Mouse (Mus musculus) retina, postnatal 1 day (tissue): ENCODE results near the gene Trp53tg5.

ENCODE experiments used
- DNase-seq: peaks from one replicate; pipeline ENCODE4 v3.0.0-alpha.2; 2012

Gene Trp53tg5

GRCm38 (mm10) chr2:164448140-164448539 is 25.4 kb downstream of the Trp53tg5 start:
- DNase-seq, result no peak

DNA sequence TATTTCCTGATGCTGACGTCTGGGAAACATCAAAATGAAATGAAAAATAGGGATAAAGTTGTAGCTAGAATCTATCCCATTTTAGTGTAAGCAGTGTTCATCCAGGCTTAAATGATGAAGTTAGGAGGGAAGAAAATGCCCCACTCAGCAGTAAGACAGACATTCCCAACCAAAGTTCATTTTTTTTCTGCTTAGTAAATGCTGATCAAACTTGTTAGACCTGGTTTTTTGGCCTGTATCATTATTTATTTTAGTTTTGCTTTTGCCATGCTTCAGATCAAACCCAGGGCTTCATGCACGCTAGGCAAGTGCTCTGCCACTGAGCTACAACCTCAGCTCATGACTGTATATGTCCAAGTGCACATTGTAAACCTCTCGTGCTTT is 27.4 kb downstream of the Trp53tg5 start:
- DNase-seq, result no peak

DNA sequence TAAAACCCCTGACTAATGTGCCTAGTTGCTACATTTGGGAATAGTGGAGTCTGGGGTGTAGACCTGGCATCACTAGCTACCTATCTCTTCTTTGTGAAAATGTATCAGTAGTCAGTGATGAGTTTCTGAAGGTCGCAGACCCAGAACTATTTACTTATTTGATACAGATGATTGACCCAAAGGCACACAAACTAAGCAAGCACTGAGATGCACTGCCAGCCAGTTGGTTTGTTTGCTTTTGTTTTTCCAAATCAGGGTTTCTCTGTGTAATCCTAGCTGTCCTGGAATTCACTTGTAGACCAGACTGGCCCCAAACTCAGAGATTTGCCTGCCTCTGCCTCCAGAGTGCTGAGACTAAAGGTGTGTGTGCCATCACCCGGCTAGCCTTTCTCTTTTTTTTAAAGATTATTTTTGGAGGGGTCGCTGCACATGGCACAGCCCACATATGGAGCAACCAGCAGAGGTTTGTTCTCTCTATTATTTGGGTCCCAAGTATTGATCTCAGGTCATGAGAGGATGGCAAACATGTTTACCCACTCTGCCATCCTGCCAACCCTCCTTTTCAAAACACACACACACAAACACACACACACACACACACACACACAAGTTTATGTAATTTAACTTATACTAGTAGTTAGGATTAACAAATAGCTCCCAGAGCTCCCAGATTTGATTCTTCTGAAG is 28.0 kb downstream of the Trp53tg5 start:
- no peak for DNase-seq

GRCm38 (mm10) chr2:164444701-164445100 is 28.8 kb downstream of the Trp53tg5 start:
- DNase-seq, result no peak

GRCm38 (mm10) chr2:164443460-164444000 is 30.0 kb downstream of the Trp53tg5 start, which contains the start of gene Sdc4:
Gene Sdc4, minus strand, starts transcription at chr2:164443887.
- DNase-seq, result no peak

DNA sequence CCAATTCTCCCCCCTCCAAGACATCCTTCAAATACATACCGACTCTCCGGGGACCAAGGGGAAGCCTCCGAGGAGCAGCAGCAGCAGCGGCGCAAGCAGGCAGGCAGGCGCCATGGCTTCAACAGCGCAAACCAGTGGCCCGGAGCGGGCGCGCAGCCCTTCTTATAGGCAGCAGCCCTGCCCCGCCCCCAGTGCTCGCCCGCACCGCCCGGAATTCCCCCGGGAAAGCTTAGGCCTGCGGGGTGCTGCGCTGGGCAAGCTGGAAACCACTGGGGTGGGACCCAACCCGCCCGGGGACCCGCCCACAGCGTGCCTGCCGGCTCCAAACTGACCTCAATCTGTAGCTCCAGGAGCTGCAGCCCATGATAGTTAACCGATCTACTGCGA is 30.5 kb downstream of the Trp53tg5 start:
- peak; percentile 93 for DNase-seq

GRCm38 (mm10) chr2:164442315-164443050 is 31.0 kb downstream of the Trp53tg5 start:
- no peak for DNase-seq

DNA sequence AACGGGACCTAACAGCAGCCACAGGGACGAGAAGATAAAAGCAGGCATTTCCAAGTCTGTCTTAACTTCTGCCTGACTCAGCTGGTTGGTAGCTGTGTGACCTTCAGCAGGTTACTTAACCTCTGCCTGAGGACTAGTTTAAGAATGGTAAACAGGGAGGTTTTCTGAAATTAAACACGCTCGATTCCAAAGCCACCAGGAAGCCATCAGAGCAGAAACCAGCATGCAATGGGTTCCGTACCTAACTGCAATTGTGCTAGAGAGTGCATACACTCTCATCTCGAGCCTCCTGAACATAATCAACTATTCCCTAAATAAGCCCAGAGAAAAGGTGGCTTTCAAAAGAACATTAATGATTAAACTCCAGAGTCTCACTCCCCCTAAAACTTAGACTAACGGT is 31.8 kb downstream of the Trp53tg5 start:
- DNase-seq, result no peak

- DNase-seq, result no peak
Measured at GRCm38 (mm10) chr2:164441155-164441554, 32.4 kb downstream of the Trp53tg5 start.

DNA sequence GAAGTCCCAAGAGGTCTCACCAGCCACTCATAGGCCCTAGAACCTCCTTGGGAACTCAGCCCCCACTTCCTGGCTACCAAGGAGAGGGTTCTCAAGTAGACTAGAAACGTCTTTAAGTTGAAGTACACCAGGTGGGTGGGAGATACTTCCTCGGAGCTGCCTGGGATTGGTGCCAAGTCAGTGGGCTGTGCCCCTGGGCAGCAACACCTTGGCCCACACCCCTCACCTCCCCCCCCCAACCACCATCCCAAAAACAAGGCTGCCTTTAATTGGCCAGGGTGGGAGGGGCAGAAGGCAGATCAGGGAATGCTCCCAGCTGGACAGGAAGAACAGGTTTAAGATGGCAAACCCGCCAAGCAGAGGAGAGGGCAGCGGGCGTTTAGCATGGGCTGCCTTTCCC is 33.2 kb downstream of the Trp53tg5 start:
- DNase-seq, result no peak

DNA sequence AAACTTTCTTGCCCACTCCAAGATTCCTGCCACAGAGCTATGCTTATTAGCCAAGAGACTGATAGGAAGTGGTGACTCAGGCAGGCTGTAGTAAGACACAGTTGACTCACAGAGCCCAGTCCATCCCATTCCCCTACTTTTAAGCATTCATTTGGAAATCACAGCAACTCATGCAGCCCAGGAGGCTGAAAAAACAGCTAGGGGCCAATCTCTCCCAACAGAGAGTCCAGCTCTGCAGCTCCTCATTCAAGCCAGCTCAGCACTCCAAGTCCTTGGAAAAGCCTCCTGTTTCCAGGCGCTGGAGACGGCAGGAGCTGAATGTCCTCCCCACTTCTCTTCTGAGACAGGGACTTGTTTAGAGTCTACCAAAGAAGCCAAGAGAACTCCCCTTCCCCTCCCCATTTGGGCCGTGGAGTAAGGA is 34.5 kb downstream of the Trp53tg5 start:
- no peak for DNase-seq

DNA sequence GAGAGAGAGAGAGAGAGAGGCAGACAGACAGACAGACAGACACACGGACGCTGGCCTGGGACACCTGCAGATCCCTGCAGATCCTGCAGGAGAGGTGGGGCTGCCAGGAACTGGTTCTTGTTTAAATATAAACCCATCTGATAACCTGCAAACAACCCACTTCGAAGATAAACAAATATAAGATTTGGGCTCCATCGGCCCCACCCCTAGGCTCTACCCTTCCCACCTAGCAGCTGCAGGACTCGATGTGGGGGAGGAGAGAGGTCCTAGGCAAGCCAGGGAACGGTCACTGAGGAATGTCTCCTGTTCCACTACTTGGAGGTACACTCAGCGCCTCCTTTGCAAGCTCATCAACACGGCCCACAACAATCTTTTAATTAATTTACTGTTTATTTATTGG is 35.3 kb downstream of the Trp53tg5 start:
- DNase-seq, result no peak

GRCm38 (mm10) chr2:164437710-164438109 is 35.8 kb downstream of the Trp53tg5 start:
- DNase-seq, result no peak

- peak; percentile 62 for DNase-seq
Measured at GRCm38 (mm10) chr2:164436961-164437360, 36.6 kb downstream of the Trp53tg5 start.

GRCm38 (mm10) chr2:164436215-164436913 is 37.2 kb downstream of the Trp53tg5 start:
- peak; percentile 30 for DNase-seq

- DNase-seq, result no peak
Measured at GRCm38 (mm10) chr2:164435216-164436090, 38.1 kb downstream of the Trp53tg5 start.

GRCm38 (mm10) chr2:164434681-164435080 is 38.8 kb downstream of the Trp53tg5 start:
- no peak for DNase-seq

DNA sequence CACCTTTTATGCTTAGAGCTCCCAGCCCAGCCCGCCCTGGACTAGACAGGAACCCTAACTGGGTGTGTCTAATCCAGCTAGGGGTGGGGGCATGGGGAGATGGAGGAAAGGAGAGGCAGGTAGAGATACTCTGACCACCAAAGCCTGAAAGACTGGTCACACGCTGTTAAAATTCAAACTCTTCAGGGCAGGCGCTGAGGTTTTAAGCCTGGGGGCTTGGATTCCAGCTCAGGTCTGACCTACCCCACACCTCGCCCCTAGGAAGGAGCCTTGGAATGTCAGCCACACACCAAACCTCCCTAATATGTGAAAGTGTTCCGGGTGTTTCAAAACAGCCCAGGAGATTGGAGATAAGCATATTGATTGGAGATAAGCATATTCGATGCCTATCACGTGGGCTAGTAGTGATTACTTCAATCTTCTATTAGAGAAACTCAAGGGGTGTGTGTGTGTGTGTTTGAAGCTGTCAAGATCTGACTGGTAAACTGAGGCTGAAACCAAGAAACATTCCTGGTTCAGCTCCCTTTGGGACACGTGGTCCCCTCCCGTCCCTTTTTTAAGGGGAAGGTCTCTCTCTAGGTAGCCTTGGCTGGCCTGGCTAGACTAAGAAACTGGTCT is 40.1 kb downstream of the Trp53tg5 start:
- DNase-seq, result no peak

GRCm38 (mm10) chr2:164432541-164433191 is 40.9 kb downstream of the Trp53tg5 start:
- no peak for DNase-seq

GRCm38 (mm10) chr2:164431676-164432465 is 41.7 kb downstream of the Trp53tg5 start:
- DNase-seq, result no peak

DNA sequence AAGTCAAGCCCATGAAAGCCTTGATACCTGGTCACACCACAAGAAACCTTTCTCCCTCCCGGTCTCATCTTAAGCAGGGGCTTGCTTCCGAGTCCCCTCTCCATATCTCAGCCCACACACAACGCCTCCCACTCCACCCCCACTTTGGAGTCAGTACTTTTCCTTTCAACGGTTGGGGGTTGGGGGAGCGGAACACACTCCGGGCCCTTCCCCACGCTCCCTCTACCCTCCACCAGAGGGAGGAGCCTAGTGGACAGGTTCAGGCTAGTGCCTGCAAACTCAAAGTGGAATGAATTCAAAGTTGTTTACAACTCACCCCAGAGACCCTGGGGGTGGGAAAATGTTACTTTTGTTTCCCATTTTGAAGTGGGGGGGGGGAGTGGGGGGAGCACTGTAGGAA is 42.8 kb downstream of the Trp53tg5 start:
- DNase-seq, result peak; percentile 38
